Mouse (Mus musculus) heart, embryonic 14.5 days (tissue): ENCODE measurements around the gene Stx16. TPM values are rescaled to one million over a fixed set of nuclear protein-coding genes. Genes with fewer than 3 reads are reported as not detected.
A peak's percentile ranks its signal among the peaks of the same experiment; 100 is the strongest.

Experiments used
- ATAC-seq: fragments of 200-750 bp; cut with Nextera tagmentation; 2 replicates; pipeline ENCODE4 v1.8.0; 2017; ENCODE audit warnings: low read depth, moderate TSS enrichment; ENCODE audit not compliant: insufficient number of reproducible peaks, insufficient read depth, low FRiP score
- H3K27ac ChIP-seq, 2 experiments: fragments of 200-500 bp in 1 of 2; fragments of 300-500 bp in 1 of 2; sonication (generic) in 1 of 2; replicated peaks in 1 of 2; 2 replicates each; pipeline ENCODE4 v1.5.1; 2012 to 2014; ENCODE audit warnings: low read depth in 2 of 2, low read length in 2 of 2, control low read depth in 1 of 2, mild to moderate bottlenecking in 1 of 2, mixed read lengths in 1 of 2; ENCODE audit not compliant: control insufficient read depth in 1 of 2, insufficient read depth in 1 of 2
- H3K27me3 ChIP-seq: fragments of 300-500 bp; sonication (generic); 2 replicates; pipeline ENCODE4 v1.6.1; 2014; ENCODE audit warnings: mild to moderate bottlenecking, low read length, control low read depth; ENCODE audit not compliant: control insufficient read depth, insufficient read depth
- H3K36me3 ChIP-seq: fragments of 300-500 bp; sonication (generic); 2 replicates; pipeline ENCODE4 v1.6.1; 2014; ENCODE audit warnings: mild to moderate bottlenecking, control low read depth, low read length, mixed read lengths; ENCODE audit not compliant: control insufficient read depth, insufficient read depth
- H3K4me1 ChIP-seq, 2 experiments: fragments of 200-500 bp in 1 of 2; fragments of 300-500 bp in 1 of 2; sonication (generic) in 1 of 2; 2 replicates each; pipeline ENCODE4 v1.6.1; 2012 to 2014; ENCODE audit warnings: low read length in 2 of 2, control low read depth in 1 of 2, mixed read lengths in 1 of 2; ENCODE audit not compliant: control insufficient read depth in 2 of 2, insufficient read depth in 2 of 2
- H3K4me2 ChIP-seq: fragments of 300-500 bp; sonication (generic); 2 replicates; pipeline ENCODE4 v1.6.1; 2014; ENCODE audit warnings: mild to moderate bottlenecking, low read length
- H3K4me3 ChIP-seq, 2 experiments: fragments of 200-500 bp in 1 of 2; fragments of 300-500 bp in 1 of 2; sonication (generic) in 1 of 2; 2 replicates each; pipeline ENCODE4 v1.5.1; 2012 to 2014; ENCODE audit warnings: low read length in 2 of 2, mild to moderate bottlenecking in 2 of 2, control low read depth in 1 of 2, low read depth in 1 of 2, moderate library complexity in 1 of 2; ENCODE audit not compliant: control insufficient read depth in 1 of 2, insufficient read depth in 1 of 2
- H3K9ac ChIP-seq: fragments of 300-500 bp; sonication (generic); 2 replicates; pipeline ENCODE4 v1.6.1; 2014; ENCODE audit warnings: mild to moderate bottlenecking, low read length
- H3K9me3 ChIP-seq: fragments of 300-500 bp; sonication (generic); 2 replicates; pipeline ENCODE4 v1.6.1; 2016; ENCODE audit warnings: low read length, control low read depth; ENCODE audit not compliant: control insufficient read depth
- WGBS: fragments of 180-500 bp; shearing (Covaris S2); extraction: QIAGEN DNeasy Blood & Tissue Kit; methylation state at CpG from one replicate; pipeline ENCODE4 v1.1.7; 2014; 5-methylcytosine and 5-hydroxymethylcytosine counted together
- polyA plus RNA-seq: library from polyadenylated mRNA; unstranded; fragments of >200 nt; fragmentation: Nextera tagmentation; extraction: Ambion mirVana; gene quantifications from 2 replicates; pipeline ENCODE4 v1.2.1, GENCODE M21; 2014

The Stx16 gene
- polyA plus RNA-seq, 1 experiment from 2014 or later = 7.9 TPM

GRCm38 (mm10) chr2:174119259-174119658 is 43.2 kb downstream of the Stx16 start:
- Histone ChIP-seq H3K27ac (no peak overlapping the region), H3K9me3 (peaks cover 5% of the 10 kb centered on the region), H3K9ac (no peak overlapping the region), H3K36me3 (peaks cover 80% of the 10 kb centered on the region), H3K4me2 (no peak overlapping the region), H3K4me3 (no peak overlapping the region), H3K27me3 (no peaks in the 10 kb centered on the region), H3K4me1 (peaks cover 0 to 6% of the 10 kb centered on the region in 2 experiments; a peak in 2 of 4 replicates)
- no peak for ATAC-seq
- WGBS = 93% methylated on average over 11 of the region's 11 CpGs

- WGBS = 91% methylated on average over 19 of the region's 19 CpGs
- no peak overlapping the region for H3K27ac ChIP-seq
- H3K9ac ChIP-seq = no peak overlapping the region
- no peaks in the 10 kb centered on the region for H3K27me3 ChIP-seq
- no peak overlapping the region for H3K4me2 ChIP-seq
- H3K4me3 ChIP-seq = no peak overlapping the region
- peaks cover 0 to 6% of the 10 kb centered on the region in 2 experiments; a peak in 2 of 4 replicates for H3K4me1 ChIP-seq
- peaks cover 76% of the 10 kb centered on the region for H3K36me3 ChIP-seq
- H3K9me3 ChIP-seq = peaks cover 15% of the 10 kb centered on the region
- no peak for ATAC-seq
Observed at GRCm38 (mm10) chr2:174120631-174121030, 44.5 kb downstream of the Stx16 start.

GRCm38 (mm10) chr2:174121411-174121947 is 45.4 kb downstream of the Stx16 start:
- Histone ChIP-seq H3K27me3 (no peaks in the 10 kb centered on the region), H3K36me3 (peaks cover 70% of the 10 kb centered on the region), H3K27ac (no peak overlapping the region), H3K9me3 (peaks cover 15% of the 10 kb centered on the region), H3K4me1 (peaks cover 0 to 8% of the 10 kb centered on the region in 2 experiments; a peak in 3 of 4 replicates), H3K4me2 (no peak overlapping the region), H3K9ac (no peak overlapping the region), H3K4me3 (no peak overlapping the region)
- 89% methylated on average over 12 of the region's 12 CpGs for WGBS
- ATAC-seq = no peak

- Histone ChIP-seq H3K4me3 (no peak overlapping the region), H3K4me1 (peaks cover 0 to 12% of the 10 kb centered on the region in 2 experiments; a peak in 2 of 4 replicates), H3K27ac (no peak overlapping the region), H3K9me3 (peaks cover 15% of the 10 kb centered on the region), H3K27me3 (no peaks in the 10 kb centered on the region), H3K36me3 (peaks cover 62% of the 10 kb centered on the region), H3K9ac (no peak overlapping the region), H3K4me2 (no peak overlapping the region)
- WGBS = 79% methylated on average over 2 of the region's 2 CpGs
- no peak for ATAC-seq
Observed at GRCm38 (mm10) chr2:174122331-174122730, 46.2 kb downstream of the Stx16 start.

- no peak for ATAC-seq
- H3K27ac ChIP-seq = no peak overlapping the region
- peaks cover 52% of the 10 kb centered on the region for H3K36me3 ChIP-seq
- H3K9me3 ChIP-seq = peaks cover 15% of the 10 kb centered on the region
- no peaks in the 10 kb centered on the region for H3K27me3 ChIP-seq
- no peak overlapping the region for H3K9ac ChIP-seq
- no peak overlapping the region for H3K4me3 ChIP-seq
- H3K4me2 ChIP-seq = no peak overlapping the region
- WGBS = 88% methylated on average over 3 of the region's 3 CpGs
- peaks cover 0 to 9% of the 10 kb centered on the region in 2 experiments; a peak in 2 of 4 replicates for H3K4me1 ChIP-seq
Observed at GRCm38 (mm10) chr2:174123731-174124130, 47.6 kb downstream of the Stx16 start.

- 8% methylated on average over 19 of the region's 21 CpGs for WGBS
- Histone ChIP-seq H3K9ac (peak overlapping the region; percentile 38; the same call in 1 of the 2 replicates), H3K36me3 (peaks cover 29% of the 10 kb centered on the region), H3K27me3 (no peaks in the 10 kb centered on the region), H3K4me2 (peak overlapping the region; percentile 57), H3K9me3 (peaks cover 15% of the 10 kb centered on the region), H3K4me3 (peak overlapping the region in 1 of 2 experiments; percentile 11; a peak in 1 of 4 replicates), H3K27ac (no peak overlapping the region), H3K4me1 (peaks cover 0 to 9% of the 10 kb centered on the region in 2 experiments; a peak in 2 of 4 replicates)
- peak; percentile 39; the same call in 1 of the 2 replicates for ATAC-seq
Observed at GRCm38 (mm10) chr2:174126522-174127375, 50.6 kb downstream of the Stx16 start.

GRCm38 (mm10) chr2:174127376-174127713 is 51.2 kb downstream of the Stx16 start:
- peaks cover 0 to 9% of the 10 kb centered on the region in 2 experiments; a peak in 2 of 4 replicates for H3K4me1 ChIP-seq
- H3K27ac ChIP-seq = no peak overlapping the region
- no peaks in the 10 kb centered on the region for H3K27me3 ChIP-seq
- H3K9ac ChIP-seq = peak overlapping the region; percentile 38; the same call in 1 of the 2 replicates
- H3K9me3 ChIP-seq = peaks cover 15% of the 10 kb centered on the region
- peak overlapping the region in 1 of 2 experiments; percentile 11; a peak in 1 of 4 replicates for H3K4me3 ChIP-seq
- peak overlapping the region; percentile 57 for H3K4me2 ChIP-seq
- WGBS = 44% methylated on average over 6 of the region's 6 CpGs
- peaks cover 23% of the 10 kb centered on the region for H3K36me3 ChIP-seq
- no peak for ATAC-seq
